Comparison of ENCODE assay signal across 9 mouse cellular contexts in the genomic region with DNA sequence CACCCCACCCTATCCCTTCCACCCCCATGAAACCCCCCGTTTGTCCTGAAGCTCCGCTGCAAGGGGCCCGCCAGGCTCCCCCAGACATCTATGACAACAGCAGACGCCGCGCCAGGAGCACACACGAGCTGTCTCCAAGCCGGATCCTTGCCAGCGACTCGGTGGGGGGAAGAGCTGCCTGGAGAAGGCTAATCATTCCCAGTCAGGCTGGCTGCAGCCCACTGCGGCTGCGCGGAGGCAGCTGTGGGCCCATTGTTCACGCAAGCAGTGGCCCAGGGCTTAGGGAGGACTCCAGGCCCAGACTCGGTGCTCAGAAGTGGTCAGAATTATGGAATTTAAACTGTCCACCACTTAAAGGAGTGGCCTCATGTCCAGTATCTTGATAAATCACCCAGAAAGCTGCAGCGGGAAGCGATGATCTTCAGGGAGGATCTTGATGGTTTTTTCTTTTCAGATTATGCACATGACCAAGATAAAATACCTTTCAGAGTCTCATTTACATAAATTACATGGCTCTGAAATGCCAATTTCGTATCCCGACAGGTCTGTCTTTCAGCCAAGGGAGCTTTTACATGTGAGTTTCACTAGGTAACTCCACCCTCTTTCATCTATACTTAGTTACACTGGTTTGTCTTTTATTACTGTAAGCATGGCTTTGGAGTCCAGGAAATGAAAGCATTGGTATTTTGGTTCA.
DNase-seq lines count a peak whose midpoint lies in the region; ATAC-seq and TF ChIP-seq lines count a peak whose summit lies in the region.
"Had no signal": no experiment of that assay in that cellular context is flagged by ENCODE, and none has a peak within 500 bp of the region (broad histone marks: within the 10 kb centered on the region; RNA-seq: fewer than 3 reads in every experiment).

No protein-coding gene starts in this region.

- no peaks in the 10 kb centered on the region for H3K9me3 ChIP-seq in hindbrain, postnatal 0 days (ENCODE audit: low read length)

- TF ChIP-seq CTCF in hindbrain, postnatal 0 days (IDR thresholded peaks at IDR 0.05; ENCODE audit: low read depth), result no peak

- peak overlapping the region; percentile 62 for H3K4me2 ChIP-seq in hindbrain, postnatal 0 days (ENCODE audit: low read depth, low read length)

- peak overlapping the region; percentile 33 for H3K4me3 ChIP-seq in hindbrain, postnatal 0 days (ENCODE audit: low read length)
- H3K4me3 ChIP-seq: myocyte had no signal

- peak overlapping the region; percentile 89 for H3K27ac ChIP-seq in hindbrain, postnatal 0 days

- peak; percentile 87 for DNase-seq in ZHBTc4 (ENCODE audit: low read depth, low spot score)
- DNase-seq in embryo, embryonic 10.5 days (ENCODE audit: low spot score), result peak; percentile 92
- DNase-seq in gastrocnemius, postnatal 10 days, result peak; percentile 88
- DNase-seq in hindbrain, postnatal 0 days (ENCODE audit: low spot score), result peak; percentile 97
- DNase-seq in left cerebral cortex, adult 11 months (ENCODE audit: low spot score), result peak; percentile 86
- peak; percentile 95 for DNase-seq in lung, postnatal 10 days
- DNase-seq in right cerebral cortex, postnatal 10 days (ENCODE audit: low spot score in 2 of 2), result peak; percentile 96

- H3K9ac ChIP-seq in hindbrain, postnatal 0 days (replicated peaks; ENCODE audit: low read length), result peak overlapping the region; percentile 51

- WGBS in hindbrain, postnatal 0 days, result 1% methylated on average over 19 of the region's 19 CpGs

- ATAC-seq in hindbrain, postnatal 0 days, result peak; percentile 97
- ATAC-seq in megakaryocyte progenitor cell, adult 5-6 weeks (replicated peaks; ENCODE audit: poor library complexity), result no peak

- H3K27me3 ChIP-seq in hindbrain, postnatal 0 days (ENCODE audit: insufficient read depth, low read length), result no peaks in the 10 kb centered on the region

- no peaks in the 10 kb centered on the region for H3K36me3 ChIP-seq in hindbrain, postnatal 0 days (ENCODE audit: insufficient read depth, low read length)

- H3K4me1 ChIP-seq in hindbrain, postnatal 0 days (ENCODE audit: insufficient read depth, low read length), result peaks cover 16% of the 10 kb centered on the region
